Mouse (Mus musculus) regulatory T cell (primary cell): ENCODE measurements around the gene Skint6.
"Not testable (repeated sequence)": the region's sequence is repeated elsewhere in the genome, so short reads cannot be mapped to it uniquely, and the experiment has no call there.

ENCODE experiments used
- in situ Hi-C: fragments of 300-600 bp; cut with MboI, MseI; formaldehyde crosslinking; loops from one replicate; pipeline ENCODE4 v1.15.1; 2025; ENCODE audit warnings: high pct_unique_total_duplicates

The Skint6 gene

GRCm38 (mm10) chr4:113286873-113287272 is at the start of gene Skint6:
Gene Skint6, minus strand, starts transcription at chr4:113286973.
- in situ Hi-C loops, result no loop called here

- in situ Hi-C loops, result no loop called here
Observed at GRCm38 (mm10) chr4:113320911-113321310, 34.1 kb upstream of the Skint6 start.

DNA sequence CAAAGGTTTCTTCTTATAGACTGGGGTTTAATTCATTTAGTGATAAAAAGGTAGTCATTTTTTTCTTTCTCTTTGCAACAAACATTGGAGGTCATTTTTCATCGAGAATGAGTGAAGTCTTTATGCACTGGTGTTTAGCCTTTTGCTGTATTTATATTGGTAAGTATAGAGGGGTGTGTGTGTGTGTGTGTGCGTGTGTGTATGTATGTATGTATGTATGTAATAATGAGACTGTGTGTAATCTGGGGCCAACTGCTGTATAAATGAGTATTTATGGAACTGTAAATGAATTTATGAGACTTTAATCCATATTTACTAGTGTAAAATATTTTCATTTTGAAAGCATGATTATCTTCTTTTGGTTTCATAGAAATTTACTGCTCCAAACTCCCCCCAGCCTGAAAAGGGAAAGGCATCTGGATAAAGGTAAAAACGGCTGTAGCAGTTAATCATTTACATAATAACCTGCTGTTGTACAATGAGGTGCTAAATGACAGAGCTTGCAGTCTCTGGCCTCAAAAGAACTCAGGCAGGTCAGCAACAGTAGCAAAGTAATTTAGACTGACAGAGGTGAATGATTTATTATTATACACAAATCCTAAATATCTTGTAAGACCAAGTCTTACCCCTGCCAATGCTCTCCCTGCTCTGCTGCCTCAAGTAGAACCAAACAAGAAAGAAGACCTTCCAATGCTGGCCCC is 15.2 kb upstream of the Skint6 start:
- in situ Hi-C loops, result no loop called here

DNA sequence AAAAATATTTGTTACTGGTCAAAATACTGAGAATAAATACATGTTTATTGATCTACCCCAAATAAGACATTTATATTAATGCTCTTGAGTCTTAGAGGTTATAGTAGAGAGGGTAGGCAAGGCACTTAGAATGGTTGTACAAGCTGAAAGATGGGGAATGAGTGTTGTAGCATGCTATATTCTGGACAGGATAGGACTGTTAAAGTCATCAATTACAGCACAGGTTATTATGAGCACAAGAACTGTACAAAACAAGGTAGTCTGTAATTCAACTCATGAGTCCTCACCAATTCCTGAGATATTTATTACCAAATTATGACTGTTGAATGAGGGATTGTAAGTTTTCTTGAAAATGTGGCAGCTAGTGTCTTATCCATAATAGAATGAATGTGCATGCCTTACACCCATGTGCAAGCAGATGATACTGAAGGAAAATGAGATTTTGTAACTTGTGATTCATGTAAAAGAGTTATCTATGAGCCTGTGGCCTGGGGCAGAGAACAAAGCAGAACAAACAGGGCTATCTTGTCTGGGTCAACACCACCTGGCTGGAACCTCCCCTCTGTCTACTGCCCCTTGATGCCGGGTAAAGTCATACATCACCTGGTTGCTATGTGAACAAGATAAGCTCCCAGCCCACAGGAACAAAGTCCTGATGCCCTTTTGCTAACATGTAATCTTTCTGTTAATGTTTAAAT is 23.3 kb downstream of the Skint6 start:
- in situ Hi-C loops, result no loop called here

DNA sequence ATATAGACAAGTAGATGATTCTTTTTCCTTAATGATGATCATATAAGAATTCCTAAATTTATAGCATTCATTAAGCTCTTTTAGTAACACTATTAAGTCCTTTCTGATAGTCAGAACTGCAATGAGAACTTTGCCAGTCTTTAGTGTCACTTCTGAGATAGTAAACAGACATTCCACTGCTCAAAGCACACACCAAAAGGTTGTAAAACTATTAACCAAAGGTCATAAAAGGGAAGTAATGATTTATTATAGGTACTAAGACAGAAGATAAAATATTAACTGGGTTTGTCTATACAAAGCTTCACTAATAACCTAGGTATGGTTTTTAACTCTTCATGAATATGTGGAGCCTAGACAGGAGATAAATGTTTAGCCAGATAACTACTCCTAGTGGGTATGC is 41.0 kb downstream of the Skint6 start:
- in situ Hi-C loops, result no loop called here

GRCm38 (mm10) chr4:113067621-113068020 is 219.2 kb downstream of the Skint6 start:
- in situ Hi-C loops, result no loop called here

GRCm38 (mm10) chr4:112979160-112979559 is 307.6 kb downstream of the Skint6 start:
- in situ Hi-C loops, result not testable (repeated sequence)

- in situ Hi-C loops, result loop anchor here (10.0 kb wide), 1 partner anchor 1274 kb away; no protein-coding TSS in a partner anchor
Observed at GRCm38 (mm10) chr4:112790646-112791045, 496.1 kb downstream of the Skint6 start.

GRCm38 (mm10) chr4:112774766-112775165 is 512.0 kb downstream of the Skint6 start, which contains the start of gene Skint10:
Gene Skint10, minus strand, starts transcription at chr4:112774866.
- in situ Hi-C loops, result no loop called here
